Comparison of ENCODE assay signal across 24 mouse cellular contexts in genomic region chr14:14490501-14490900, GRCm38 (mm10).
"Had no signal": no experiment of that assay in that cellular context is flagged by ENCODE, and none has a peak within 500 bp of the region (broad histone marks: within the 10 kb centered on the region; RNA-seq: fewer than 3 reads in every experiment).

No protein-coding gene starts in this region.

- H3K27ac ChIP-seq: heart, embryonic 13.5 days; heart, embryonic 15.5 days; hindbrain, embryonic 13.5 days; hindbrain, embryonic 15.5 days; hindbrain, postnatal 0 days; kidney, embryonic 15.5 days; kidney, postnatal 0 days; limb, embryonic 13.5 days; limb, embryonic 15.5 days; liver, embryonic 12.5 days; liver, embryonic 14.5 days had no signal

- DNase-seq: gastrocnemius, postnatal 14 days; gastrocnemius, postnatal 36 days; heart, adult 11 months; heart, postnatal 14 days; heart, postnatal 36 days; kidney, adult 11 months; kidney, adult 2 months; kidney, adult 9 months; kidney, postnatal 14 days; kidney, postnatal 36 days; layer of hippocampus, adult 9-11 months; layer of hippocampus, postnatal 36 days; left cerebral cortex, postnatal 4 days had no signal

- H3K27me3 ChIP-seq: heart, embryonic 13.5 days; heart, embryonic 15.5 days; hindbrain, embryonic 13.5 days; hindbrain, embryonic 15.5 days; kidney, embryonic 15.5 days; limb, embryonic 13.5 days; limb, embryonic 15.5 days; liver, embryonic 12.5 days had no signal

- H3K4me1 ChIP-seq: heart, embryonic 13.5 days; heart, embryonic 15.5 days; hindbrain, embryonic 13.5 days; hindbrain, embryonic 15.5 days; kidney, embryonic 15.5 days; limb, embryonic 13.5 days; limb, embryonic 15.5 days; liver, embryonic 12.5 days had no signal

- H3K4me3 ChIP-seq: heart, embryonic 13.5 days; heart, embryonic 15.5 days; hindbrain, embryonic 13.5 days; hindbrain, embryonic 15.5 days; kidney, embryonic 15.5 days; limb, embryonic 13.5 days; limb, embryonic 15.5 days; liver, embryonic 12.5 days had no signal

- H3K36me3 ChIP-seq: heart, embryonic 13.5 days; heart, embryonic 15.5 days; hindbrain, embryonic 13.5 days; hindbrain, embryonic 15.5 days; kidney, embryonic 15.5 days; limb, embryonic 13.5 days; limb, embryonic 15.5 days; liver, embryonic 12.5 days had no signal
